Mouse (Mus musculus): ENCODE measurements around the gene Taar1. TPM values are rescaled to one million over a fixed set of nuclear protein-coding genes. Genes with fewer than 3 reads are reported as not detected.

The Taar1 gene
- polyA plus RNA-seq, 1 experiment from 2014 or later: not detected

DNA sequence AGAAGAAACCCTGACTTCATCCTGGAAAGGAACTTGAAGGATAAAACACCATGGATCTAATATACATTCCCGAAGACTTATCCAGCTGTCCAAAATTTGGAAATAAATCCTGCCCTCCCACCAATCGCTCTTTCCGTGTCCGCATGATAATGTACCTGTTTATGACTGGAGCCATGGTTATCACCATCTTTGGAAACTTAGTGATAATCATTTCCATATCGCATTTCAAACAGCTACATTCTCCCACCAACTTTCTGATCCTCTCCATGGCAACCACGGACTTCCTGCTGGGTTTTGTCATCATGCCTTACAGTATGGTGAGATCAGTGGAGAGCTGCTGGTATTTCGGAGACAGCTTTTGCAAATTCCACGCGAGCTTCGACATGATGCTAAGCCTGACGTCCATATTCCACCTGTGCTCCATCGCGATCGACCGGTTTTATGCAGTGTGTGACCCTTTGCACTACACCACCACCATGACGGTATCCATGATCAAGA lies 29.4 kb downstream of the Taar1 start, which contains the start of gene Taar3:
Gene Taar3, plus strand, starts transcription at position 51 of the 498 bp plus-strand sequence.
- 83% methylated on average over 16 of the region's 16 CpGs for WGBS
- ATAC-seq (ENCODE audit: insufficient number of reproducible peaks, insufficient read depth, low FRiP score, low read depth): no peak

DNA sequence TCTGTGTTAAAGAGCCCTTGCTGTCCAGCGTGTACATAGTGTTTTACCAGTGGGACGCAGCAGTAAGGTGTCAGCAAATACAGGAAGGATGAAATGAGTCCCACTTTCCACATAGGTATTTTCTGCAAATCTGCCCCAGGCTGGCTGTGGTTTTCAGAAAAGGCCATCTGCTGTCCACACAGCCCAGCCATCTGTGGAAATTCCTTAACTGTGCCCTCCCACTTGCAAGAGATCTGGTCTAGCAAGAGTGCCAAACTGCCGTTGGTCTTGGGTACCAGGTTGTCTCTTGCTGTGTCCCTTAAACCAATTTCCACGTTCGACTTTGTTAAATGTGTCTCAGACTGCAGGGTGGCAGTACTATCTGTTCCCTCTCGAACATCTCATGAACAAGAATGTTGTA lies 31.6 kb downstream of the Taar1 start:
- ATAC-seq (ENCODE audit: insufficient number of reproducible peaks, insufficient read depth, low FRiP score, low read depth): no peak
- Histone ChIP-seq H3K27ac (replicated peaks in 1 of 2; ENCODE audit: control insufficient read depth in 1 of 2, insufficient read depth in 1 of 2, low read depth in 2 of 2, low read length in 2 of 2) (no peak overlapping the region), H3K9ac (ENCODE audit: low read length) (no peak overlapping the region), H3K27me3 (ENCODE audit: control insufficient read depth, insufficient read depth, low read length) (no peaks in the 10 kb centered on the region), H3K9me3 (ENCODE audit: control insufficient read depth, low read length) (no peaks in the 10 kb centered on the region), H3K4me3 (ENCODE audit: control insufficient read depth in 1 of 2, insufficient read depth in 1 of 2, low read depth in 1 of 2, low read length in 2 of 2) (no peak overlapping the region), H3K4me1 (ENCODE audit: control insufficient read depth in 2 of 2, insufficient read depth in 2 of 2, low read length in 2 of 2) (peaks cover 4 to 5% of the 10 kb centered on the region in 2 experiments; a peak in 2 of 4 replicates), H3K36me3 (ENCODE audit: control insufficient read depth, insufficient read depth, low read length) (no peaks in the 10 kb centered on the region), H3K4me2 (ENCODE audit: low read length) (no peak overlapping the region)
- WGBS: 68% methylated on average over 6 of the region's 6 CpGs

More for the DNA sequence above, 29.4 kb downstream of the Taar1 start, which contains the start of gene Taar3:
- no peak within 1 kb of the TSS for H3K27ac ChIP-seq (replicated peaks in 1 of 2; ENCODE audit: control insufficient read depth in 1 of 2, insufficient read depth in 1 of 2, low read depth in 2 of 2, low read length in 2 of 2)
- no peak within 1 kb of the TSS for H3K9ac ChIP-seq (ENCODE audit: low read length)
- H3K4me3 ChIP-seq (ENCODE audit: control insufficient read depth in 1 of 2, insufficient read depth in 1 of 2, low read depth in 1 of 2, low read length in 2 of 2): no peak within 1 kb of the TSS
- H3K4me2 ChIP-seq (ENCODE audit: low read length): no peak within 1 kb of the TSS
- H3K9me3 ChIP-seq (ENCODE audit: control insufficient read depth, low read length): no peaks in the 10 kb centered on the region
- no peaks in the 10 kb centered on the region for H3K36me3 ChIP-seq (ENCODE audit: control insufficient read depth, insufficient read depth, low read length)
- no peaks in the 10 kb centered on the region for H3K27me3 ChIP-seq (ENCODE audit: control insufficient read depth, insufficient read depth, low read length)
- H3K4me1 ChIP-seq (ENCODE audit: control insufficient read depth in 2 of 2, insufficient read depth in 2 of 2, low read length in 2 of 2): peaks cover 4 to 5% of the 10 kb centered on the region in 2 experiments; a peak in 2 of 4 replicates

DNA sequence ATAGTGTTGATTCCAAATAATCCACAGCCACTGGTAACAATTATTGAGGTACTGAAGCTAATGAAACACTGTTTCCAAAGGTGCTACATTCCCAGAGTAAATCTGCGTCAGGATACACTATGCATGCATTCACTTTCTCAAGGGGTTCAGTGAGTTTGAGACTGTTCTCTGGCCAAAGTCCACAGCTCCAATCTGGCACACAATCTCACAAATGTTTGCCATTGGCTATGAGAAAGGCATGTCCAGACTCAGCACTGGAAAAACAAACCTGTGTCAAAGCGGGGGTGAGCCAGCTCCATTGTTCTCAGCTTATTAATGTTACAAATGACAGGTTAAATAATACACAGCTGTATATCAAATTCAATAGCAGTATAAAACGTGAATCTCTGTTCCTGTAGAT lies 38.9 kb downstream of the Taar1 start:
- no peak overlapping the region for H3K27ac ChIP-seq (replicated peaks in 1 of 2; ENCODE audit: control insufficient read depth in 1 of 2, insufficient read depth in 1 of 2, low read depth in 2 of 2, low read length in 2 of 2)
- 53% methylated on average over 3 of the region's 3 CpGs for WGBS
- no peak overlapping the region for H3K4me2 ChIP-seq (ENCODE audit: low read length)
- H3K4me3 ChIP-seq (ENCODE audit: control insufficient read depth in 1 of 2, insufficient read depth in 1 of 2, low read depth in 1 of 2, low read length in 2 of 2): no peak overlapping the region
- ATAC-seq (ENCODE audit: insufficient number of reproducible peaks, insufficient read depth, low FRiP score, low read depth): no peak
- no peaks in the 10 kb centered on the region for H3K9me3 ChIP-seq (ENCODE audit: control insufficient read depth, low read length)
- no peaks in the 10 kb centered on the region for H3K36me3 ChIP-seq (ENCODE audit: control insufficient read depth, insufficient read depth, low read length)
- no peak overlapping the region for H3K9ac ChIP-seq (ENCODE audit: low read length)
- H3K27me3 ChIP-seq (ENCODE audit: control insufficient read depth, insufficient read depth, low read length): no peaks in the 10 kb centered on the region
- peaks cover 0 to 4% of the 10 kb centered on the region in 2 experiments; a peak in 2 of 4 replicates for H3K4me1 ChIP-seq (ENCODE audit: control insufficient read depth in 2 of 2, insufficient read depth in 2 of 2, low read length in 2 of 2)

DNA sequence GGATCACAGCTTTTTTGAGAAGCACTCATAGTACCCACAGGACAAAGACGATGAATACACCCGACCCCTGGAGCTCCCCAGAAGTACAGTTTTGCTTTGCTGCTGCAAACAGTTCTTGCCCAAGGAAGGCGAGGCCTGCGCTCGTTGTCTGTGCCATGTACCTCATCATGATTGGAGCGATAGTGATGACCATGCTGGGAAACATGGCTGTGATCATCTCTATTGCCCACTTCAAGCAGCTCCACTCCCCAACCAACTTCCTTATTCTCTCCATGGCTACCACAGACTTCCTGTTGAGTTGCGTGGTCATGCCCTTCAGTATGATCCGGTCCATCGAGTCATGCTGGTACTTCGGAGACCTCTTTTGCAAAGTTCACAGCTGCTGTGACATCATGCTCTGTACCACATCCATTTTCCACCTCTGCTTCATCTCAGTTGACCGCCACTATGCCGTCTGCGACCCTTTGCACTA lies 40.3 kb downstream of the Taar1 start, which contains the start of gene Taar4:
Gene Taar4, plus strand, starts transcription at position 51 of the 472 bp plus-strand sequence.
- Histone ChIP-seq H3K4me2 (ENCODE audit: low read length) (no peak within 1 kb of the TSS), H3K27ac (replicated peaks in 1 of 2; ENCODE audit: control insufficient read depth in 1 of 2, insufficient read depth in 1 of 2, low read depth in 2 of 2, low read length in 2 of 2) (no peak within 1 kb of the TSS), H3K27me3 (ENCODE audit: control insufficient read depth, insufficient read depth, low read length) (no peaks in the 10 kb centered on the region), H3K9me3 (ENCODE audit: control insufficient read depth, low read length) (no peaks in the 10 kb centered on the region), H3K36me3 (ENCODE audit: control insufficient read depth, insufficient read depth, low read length) (no peaks in the 10 kb centered on the region), H3K4me3 (ENCODE audit: control insufficient read depth in 1 of 2, insufficient read depth in 1 of 2, low read depth in 1 of 2, low read length in 2 of 2) (no peak within 1 kb of the TSS), H3K4me1 (ENCODE audit: control insufficient read depth in 2 of 2, insufficient read depth in 2 of 2, low read length in 2 of 2) (peaks cover 0 to 2% of the 10 kb centered on the region in 2 experiments; a peak in 2 of 4 replicates), H3K9ac (ENCODE audit: low read length) (no peak within 1 kb of the TSS)
- ATAC-seq (ENCODE audit: insufficient number of reproducible peaks, insufficient read depth, low FRiP score, low read depth): no peak
- 92% methylated on average over 13 of the region's 13 CpGs for WGBS

GRCm38 (mm10) chr10:23963444-23963843 lies 43.3 kb downstream of the Taar1 start:
- ATAC-seq (ENCODE audit: insufficient number of reproducible peaks, insufficient read depth, low FRiP score, low read depth): no peak
- Histone ChIP-seq H3K9ac (ENCODE audit: low read length) (no peak overlapping the region), H3K4me2 (ENCODE audit: low read length) (no peak overlapping the region), H3K27ac (replicated peaks in 1 of 2; ENCODE audit: control insufficient read depth in 1 of 2, insufficient read depth in 1 of 2, low read depth in 2 of 2, low read length in 2 of 2) (peak overlapping the region; percentile 14 to 25; a peak in 1 of 4 replicates), H3K4me3 (ENCODE audit: control insufficient read depth in 1 of 2, insufficient read depth in 1 of 2, low read depth in 1 of 2, low read length in 2 of 2) (no peak overlapping the region), H3K9me3 (ENCODE audit: control insufficient read depth, low read length) (0 out of 2 replicates have a peak, but pooled peaks cover 3% of the 10 kb centered on the region), H3K4me1 (ENCODE audit: control insufficient read depth in 2 of 2, insufficient read depth in 2 of 2, low read length in 2 of 2) (peaks cover 0 to 2% of the 10 kb centered on the region in 2 experiments; a peak in 2 of 4 replicates), H3K36me3 (ENCODE audit: control insufficient read depth, insufficient read depth, low read length) (no peaks in the 10 kb centered on the region), H3K27me3 (ENCODE audit: control insufficient read depth, insufficient read depth, low read length) (no peaks in the 10 kb centered on the region)
- 45% methylated on average over 3 of the region's 3 CpGs for WGBS

DNA sequence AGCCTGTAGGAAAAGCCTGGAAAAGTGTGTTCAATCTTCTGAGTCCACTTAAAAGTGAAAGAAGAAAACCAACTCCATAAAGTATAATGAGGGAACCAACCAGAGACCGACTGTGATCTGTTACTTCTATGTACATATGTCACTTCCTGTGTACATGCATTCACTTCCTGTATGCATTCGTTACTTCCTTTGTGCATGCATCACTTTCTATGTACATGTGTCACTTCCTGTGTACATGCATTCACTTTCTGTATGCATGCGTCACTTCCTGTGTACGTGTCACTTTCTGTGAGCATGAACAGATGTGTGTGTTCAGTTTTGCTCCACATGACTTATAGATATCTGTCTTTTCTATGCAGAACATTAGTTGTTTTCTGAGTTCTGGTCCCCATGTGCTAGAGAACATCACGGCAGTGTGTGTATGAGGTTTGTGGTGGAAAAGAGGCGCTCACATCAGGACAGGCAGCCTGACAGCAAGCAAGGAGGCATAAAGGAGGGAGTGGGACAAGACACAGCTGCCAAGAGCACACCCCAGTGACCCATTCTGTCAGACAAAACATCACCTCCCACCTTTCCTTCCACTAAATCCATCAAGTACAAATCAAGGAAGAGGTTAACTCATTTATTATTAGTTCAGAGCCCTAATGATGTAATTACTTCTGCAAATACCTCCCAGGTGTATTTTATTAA lies 44.9 kb downstream of the Taar1 start:
- Histone ChIP-seq H3K9me3 (ENCODE audit: control insufficient read depth, low read length) (0 out of 2 replicates have a peak, but pooled peaks cover 3% of the 10 kb centered on the region), H3K36me3 (ENCODE audit: control insufficient read depth, insufficient read depth, low read length) (no peaks in the 10 kb centered on the region), H3K4me3 (ENCODE audit: control insufficient read depth in 1 of 2, insufficient read depth in 1 of 2, low read depth in 1 of 2, low read length in 2 of 2) (no peak overlapping the region), H3K4me1 (ENCODE audit: control insufficient read depth in 2 of 2, insufficient read depth in 2 of 2, low read length in 2 of 2) (peaks cover 0 to 2% of the 10 kb centered on the region in 2 experiments; a peak in 2 of 4 replicates), H3K4me2 (ENCODE audit: low read length) (no peak overlapping the region), H3K9ac (ENCODE audit: low read length) (no peak overlapping the region), H3K27me3 (ENCODE audit: control insufficient read depth, insufficient read depth, low read length) (no peaks in the 10 kb centered on the region), H3K27ac (replicated peaks in 1 of 2; ENCODE audit: control insufficient read depth in 1 of 2, insufficient read depth in 1 of 2, low read depth in 2 of 2, low read length in 2 of 2) (no peak overlapping the region)
- WGBS: 77% methylated on average over 6 of the region's 6 CpGs
- ATAC-seq (ENCODE audit: insufficient number of reproducible peaks, insufficient read depth, low FRiP score, low read depth): no peak

- Histone ChIP-seq H3K9me3 (ENCODE audit: control insufficient read depth, low read length) (0 out of 2 replicates have a peak, but pooled peaks cover 3% of the 10 kb centered on the region), H3K9ac (ENCODE audit: low read length) (no peak within 1 kb of the TSS), H3K4me3 (ENCODE audit: control insufficient read depth in 1 of 2, insufficient read depth in 1 of 2, low read depth in 1 of 2, low read length in 2 of 2) (no peak within 1 kb of the TSS), H3K36me3 (ENCODE audit: control insufficient read depth, insufficient read depth, low read length) (no peaks in the 10 kb centered on the region), H3K4me1 (ENCODE audit: control insufficient read depth in 2 of 2, insufficient read depth in 2 of 2, low read length in 2 of 2) (no peaks in the 10 kb centered on the region), H3K4me2 (ENCODE audit: low read length) (no peak within 1 kb of the TSS), H3K27ac (replicated peaks in 1 of 2; ENCODE audit: control insufficient read depth in 1 of 2, insufficient read depth in 1 of 2, low read depth in 2 of 2, low read length in 2 of 2) (no peak within 1 kb of the TSS), H3K27me3 (ENCODE audit: control insufficient read depth, insufficient read depth, low read length) (no peaks in the 10 kb centered on the region)
- ATAC-seq (ENCODE audit: insufficient number of reproducible peaks, insufficient read depth, low FRiP score, low read depth): no peak
- 86% methylated on average over 11 of the region's 11 CpGs for WGBS
Measured at GRCm38 (mm10) chr10:23970656-23971165, 50.6 kb downstream of the Taar1 start, which contains the start of gene Taar5. Gene Taar5, plus strand, starts transcription at chr10:23970706.
